Mouse (Mus musculus): ENCODE results near the gene Pard3b. TPM values are rescaled to one million over a fixed set of nuclear protein-coding genes. Genes with fewer than 3 reads are reported as not detected.
A peak's percentile ranks its signal among the peaks of the same experiment; 100 is the strongest.

Pard3b gene
- total RNA-seq, 4 experiments from 2014 or later: 11.8 to 42.7 (median 22.0) TPM

GRCm38 (mm10) chr1:61928131-61928761 lies 289.6 kb downstream of the Pard3b start:
- no peak for DNase-seq

- DNase-seq: no peak
Observed at GRCm38 (mm10) chr1:61933574-61933973, 294.9 kb downstream of the Pard3b start.

DNA sequence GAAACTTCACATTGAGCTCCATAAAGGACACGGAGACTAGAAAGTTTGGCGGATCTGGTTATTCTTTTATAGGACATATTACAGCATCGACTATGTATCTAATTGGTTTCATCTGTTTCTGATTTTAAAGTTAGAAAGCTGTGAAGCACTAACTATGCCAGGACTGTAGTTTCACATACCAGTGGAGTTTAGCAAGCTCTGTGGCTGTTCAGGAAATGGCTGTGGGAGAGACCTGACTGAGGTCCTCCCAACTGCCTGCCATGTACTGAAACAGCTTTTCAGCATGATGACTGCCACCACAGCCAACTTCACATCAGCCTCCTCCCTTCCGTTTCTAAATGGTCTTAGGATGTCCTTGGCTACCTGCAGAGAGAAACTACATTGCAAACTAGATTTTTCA lies 296.1 kb downstream of the Pard3b start:
- no peak for DNase-seq

GRCm38 (mm10) chr1:61939882-61940281 lies 301.3 kb downstream of the Pard3b start:
- no peak for DNase-seq

GRCm38 (mm10) chr1:61961533-61961932 lies 322.9 kb downstream of the Pard3b start:
- DNase-seq: no peak

DNA sequence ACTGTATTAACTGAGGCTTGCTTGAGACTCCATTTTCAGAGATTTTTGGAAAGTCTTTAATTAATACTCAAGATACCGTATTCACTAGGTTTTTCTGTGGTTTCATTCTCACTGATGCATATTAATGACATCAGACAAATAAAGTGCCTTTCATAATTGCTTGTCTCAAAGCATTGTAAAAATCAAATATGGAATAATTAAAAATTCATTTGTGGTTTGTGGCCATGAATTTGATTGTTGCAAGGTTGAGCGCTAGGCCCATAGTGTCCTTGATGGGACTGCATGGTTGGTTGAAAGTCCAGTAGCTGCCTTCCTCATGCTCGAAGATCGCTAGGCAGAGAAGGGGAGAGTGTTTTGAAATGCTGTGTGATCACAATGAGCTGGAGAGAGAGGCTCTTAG lies 323.9 kb downstream of the Pard3b start:
- no peak for DNase-seq

DNA sequence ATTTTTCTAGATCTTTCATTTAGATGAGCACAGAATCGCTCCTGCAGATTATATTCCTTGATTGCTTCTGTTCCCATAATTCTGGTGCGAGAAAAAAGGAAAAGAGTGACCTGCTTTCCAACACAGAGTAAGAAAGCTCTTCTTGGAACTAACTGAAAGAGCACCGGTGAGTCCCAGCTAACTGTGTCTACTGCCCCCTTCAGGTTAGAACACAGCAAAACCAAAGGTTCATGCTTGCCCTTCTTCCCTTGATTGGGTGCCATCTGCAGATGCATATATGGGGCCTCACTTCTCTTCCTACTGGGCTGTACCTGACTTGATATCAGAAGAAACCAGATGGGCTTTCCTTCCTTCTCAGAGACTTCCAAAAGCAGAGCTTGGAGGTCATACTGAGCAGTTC lies 328.5 kb downstream of the Pard3b start:
- DNase-seq: no peak

DNA sequence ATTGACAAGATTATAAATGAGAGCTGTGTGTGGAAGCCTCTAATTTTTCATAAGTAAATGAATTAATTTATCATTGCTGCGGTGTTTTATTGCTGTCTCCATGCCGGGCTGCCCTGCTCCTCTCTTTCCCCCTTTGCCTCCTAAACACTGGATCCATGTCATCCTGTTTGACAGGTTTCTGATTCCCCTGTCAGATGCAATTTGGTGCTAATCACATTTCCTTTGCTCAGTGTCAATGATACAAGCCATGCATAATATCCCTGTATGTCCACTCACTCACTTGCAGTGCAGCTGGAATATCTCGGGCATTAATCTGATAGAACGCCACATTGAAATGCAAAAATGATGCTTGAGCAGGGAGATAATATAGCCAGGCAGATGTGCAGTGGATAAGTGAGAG lies 329.2 kb downstream of the Pard3b start:
- DNase-seq: no peak

- no peak for DNase-seq
Observed at GRCm38 (mm10) chr1:61997711-61998110, 359.1 kb downstream of the Pard3b start.

DNA sequence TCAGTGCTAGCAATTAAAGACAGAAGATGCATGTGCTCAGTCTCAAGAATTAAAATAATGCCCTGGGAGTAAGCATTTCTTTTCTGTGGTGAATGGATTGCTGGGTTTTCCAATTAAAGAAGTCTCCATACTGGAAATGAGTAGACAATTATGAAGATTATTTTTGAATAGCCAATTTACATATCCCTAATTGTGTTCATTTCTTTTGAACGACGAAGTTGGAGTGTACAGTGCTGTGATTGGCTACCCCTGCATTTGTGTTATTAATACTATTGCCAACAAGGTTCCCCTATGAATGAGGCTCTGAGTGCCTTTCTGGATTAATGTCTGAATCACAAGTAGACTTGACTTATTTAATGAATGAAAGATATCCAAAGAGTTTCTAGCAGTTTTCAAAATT lies 370.2 kb downstream of the Pard3b start:
- DNase-seq: no peak

GRCm38 (mm10) chr1:62011712-62012111 lies 373.1 kb downstream of the Pard3b start:
- DNase-seq: no peak

GRCm38 (mm10) chr1:62016536-62017300 lies 378.1 kb downstream of the Pard3b start:
- no peak for DNase-seq

- no peak for DNase-seq
Observed at GRCm38 (mm10) chr1:62018276-62018675, 379.7 kb downstream of the Pard3b start.

DNA sequence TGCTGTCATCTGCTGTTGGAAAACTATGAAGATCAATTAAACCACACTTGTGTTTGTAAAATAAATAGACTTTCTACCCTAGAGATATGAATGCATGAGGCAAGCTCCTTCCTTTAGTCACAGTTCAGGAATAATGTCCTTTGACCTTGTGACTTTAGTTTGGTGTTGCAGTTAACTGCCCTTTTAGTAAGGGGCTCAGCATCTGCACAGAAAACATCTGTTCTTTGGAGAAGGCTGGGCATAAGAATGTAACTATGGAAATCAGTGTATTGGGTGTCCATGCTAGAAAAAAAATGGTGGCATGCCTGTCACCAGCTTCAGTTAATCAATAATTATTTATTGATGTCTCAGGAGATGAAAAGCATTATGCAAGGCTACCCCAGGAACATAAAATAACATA lies 381.1 kb downstream of the Pard3b start:
- no peak for DNase-seq

DNA sequence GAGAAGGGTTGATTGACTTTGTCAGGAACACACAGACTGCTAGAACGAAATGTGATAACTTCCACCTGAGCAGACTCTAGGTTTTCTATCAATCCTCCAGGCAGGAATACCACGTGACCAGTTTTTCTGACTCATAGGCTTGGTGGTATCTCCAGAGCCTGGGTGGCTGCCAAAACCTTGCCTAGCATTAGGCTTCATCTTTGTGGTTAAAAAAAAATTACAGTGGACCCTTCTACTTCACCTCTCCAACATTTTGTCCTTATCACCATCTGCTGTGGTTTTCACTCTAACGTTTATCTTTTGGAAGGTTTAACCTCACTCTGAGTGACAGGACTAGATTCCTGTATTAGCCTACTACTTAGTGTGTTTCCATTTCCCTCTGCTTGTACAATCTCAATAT lies 403.1 kb downstream of the Pard3b start:
- peak; percentile 9 for DNase-seq

DNA sequence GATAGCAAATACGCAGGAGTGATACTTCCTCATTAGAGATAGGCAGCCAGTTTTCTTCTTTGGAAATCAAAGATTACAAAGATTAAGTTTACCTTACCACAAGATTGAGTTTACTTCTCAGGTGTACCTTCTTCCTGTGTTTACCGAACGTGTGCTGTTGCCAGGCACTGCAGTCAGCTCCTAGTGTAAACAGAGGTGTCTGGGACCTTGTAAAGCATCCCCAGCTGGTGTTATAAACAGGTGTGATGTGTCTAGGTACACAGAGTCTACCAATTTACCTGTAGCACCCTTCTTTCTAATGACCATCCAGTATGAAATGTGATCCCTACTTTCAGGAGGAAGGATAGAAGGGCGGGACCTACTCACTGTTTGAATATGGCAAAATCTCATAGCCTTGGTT lies 410.0 kb downstream of the Pard3b start:
- no peak for DNase-seq

GRCm38 (mm10) chr1:62051186-62051825 lies 412.7 kb downstream of the Pard3b start:
- DNase-seq: no peak

DNA sequence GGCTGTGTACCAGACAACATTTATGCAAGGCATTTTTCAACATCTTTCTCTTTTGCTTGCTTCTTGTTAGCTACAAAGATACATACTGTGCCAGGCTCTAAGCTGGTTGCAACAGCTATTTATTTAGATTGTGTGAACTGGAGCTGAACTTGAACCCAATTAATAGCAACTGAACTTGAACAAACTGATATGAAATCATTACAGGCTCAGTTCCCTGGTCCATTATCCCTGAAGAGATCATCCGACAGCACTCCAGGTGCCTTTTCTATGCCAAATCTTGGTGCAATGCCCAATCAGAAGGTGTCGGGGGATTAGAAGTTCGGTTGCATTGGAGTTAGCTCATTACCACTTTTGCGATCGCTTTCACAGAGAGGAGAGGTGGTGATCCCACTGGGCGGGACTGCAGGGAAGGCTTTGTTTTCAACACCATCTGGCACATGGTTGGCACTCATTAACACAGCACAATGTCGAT lies 414.6 kb downstream of the Pard3b start:
- no peak for DNase-seq

- DNase-seq: no peak
Observed at GRCm38 (mm10) chr1:62055280-62055679, 416.7 kb downstream of the Pard3b start.

DNA sequence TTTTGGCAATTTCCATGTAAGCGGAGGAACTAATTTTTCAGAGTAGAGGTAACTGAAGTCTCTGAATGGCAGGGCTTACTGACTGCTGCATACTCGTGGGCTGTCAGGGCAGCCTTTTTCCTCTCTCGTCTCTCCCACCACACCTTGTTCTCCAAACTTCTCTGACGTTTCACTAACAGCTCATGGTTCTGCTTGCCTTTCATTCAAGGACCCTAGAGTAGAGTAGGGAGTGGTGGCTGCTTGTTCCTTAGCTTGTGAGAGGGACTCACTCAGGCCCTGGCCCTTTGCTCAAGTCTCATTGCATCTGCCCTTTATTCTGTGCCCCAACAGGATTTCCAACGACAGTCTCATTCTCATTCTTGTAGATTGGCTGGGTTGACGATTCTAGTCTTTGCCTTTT lies 432.0 kb downstream of the Pard3b start:
- DNase-seq: no peak

DNA sequence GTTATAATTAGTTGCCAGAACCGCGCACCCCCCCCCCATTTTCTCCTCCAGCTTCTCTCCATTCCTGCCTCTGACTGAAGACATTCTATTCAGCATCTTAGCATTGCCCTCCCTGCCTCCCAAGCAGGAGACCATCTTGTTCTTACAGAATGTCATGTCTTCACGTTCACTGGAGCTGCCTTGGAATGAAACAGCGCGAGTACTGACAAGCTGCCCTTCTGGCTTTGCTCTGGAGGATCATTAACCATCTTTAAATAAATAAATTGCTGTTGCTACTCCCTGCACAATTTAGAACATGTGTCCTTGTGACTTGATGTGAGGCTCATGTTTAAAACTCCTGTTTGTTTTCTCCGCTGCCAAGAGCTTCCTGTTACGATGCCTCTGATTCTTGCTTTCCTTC lies 432.5 kb downstream of the Pard3b start:
- no peak for DNase-seq

DNA sequence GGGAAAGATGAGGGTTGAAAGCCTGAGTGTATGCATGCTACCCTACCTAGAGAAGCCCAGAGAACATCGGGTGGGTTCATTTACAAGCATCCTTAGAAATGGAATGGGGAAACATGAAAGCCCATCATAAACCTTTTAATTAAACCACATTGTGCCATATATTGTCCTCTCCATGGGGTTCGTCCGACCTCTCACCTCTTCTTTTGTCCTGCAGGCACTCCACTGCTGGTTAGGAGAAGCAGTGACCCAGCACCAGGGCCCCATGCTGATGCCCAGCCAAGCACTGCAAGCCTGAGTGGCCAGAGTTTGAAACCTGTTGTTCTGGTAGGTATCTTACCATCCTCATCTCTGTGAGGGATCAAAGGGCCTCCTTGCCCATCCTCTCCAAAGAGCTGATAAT lies 437.5 kb downstream of the Pard3b start:
- no peak for DNase-seq

DNA sequence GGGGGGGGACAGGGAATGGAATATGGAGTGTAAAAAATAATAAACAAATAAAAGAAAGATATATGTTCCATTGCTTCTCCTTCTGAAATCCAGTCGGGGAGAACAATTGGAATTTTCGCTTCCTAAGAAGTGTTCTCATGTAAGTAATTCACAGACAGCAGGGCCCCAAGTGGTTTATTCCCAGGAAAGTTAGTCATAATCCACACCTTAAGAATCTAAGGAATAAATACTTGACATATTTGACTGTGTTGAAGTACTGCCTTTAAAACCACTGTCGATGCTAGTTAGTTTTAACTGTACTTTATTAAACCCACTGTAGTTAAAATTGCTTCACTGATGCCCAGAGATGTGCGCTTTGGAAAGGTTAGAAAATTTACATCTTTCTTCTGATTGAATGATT lies 442.5 kb downstream of the Pard3b start:
- DNase-seq: no peak

- DNase-seq: no peak
Observed at GRCm38 (mm10) chr1:62085995-62086394, 447.4 kb downstream of the Pard3b start.

Data from adrenal gland, adult 8-10 months (tissue).